ENCODE assay signal across 9 mouse cellular contexts in genomic region chr8:45001577-45002197, GRCm38 (mm10).
DNase-seq lines count a peak whose midpoint lies in the region; ATAC-seq and TF ChIP-seq lines count a peak whose summit lies in the region.
"Had no signal": no experiment of that assay in that cellular context is flagged by ENCODE, and none has a peak within 500 bp of the region (broad histone marks: within the 10 kb centered on the region; RNA-seq: fewer than 3 reads in every experiment).

No protein-coding gene starts in this region.

- no peak for TF ChIP-seq CTCF in lung, postnatal 0 days (IDR thresholded peaks at IDR 0.05)

- no peak for TF ChIP-seq EP300 in lung, postnatal 0 days (IDR thresholded peaks at IDR 0.05)

- peaks cover 17% of the 10 kb centered on the region; the same call in 1 of the 2 replicates for H3K4me1 ChIP-seq in lung, postnatal 0 days (ENCODE audit: insufficient read depth, low read depth, low read length)

- H3K4me3 ChIP-seq in lung, postnatal 0 days (ENCODE audit: low read depth, low read length): no peak overlapping the region
- H3K4me3 ChIP-seq: neural tube, embryonic 13.5 days had no signal

- H3K9me3 ChIP-seq in lung, postnatal 0 days (ENCODE audit: low read length): no peaks in the 10 kb centered on the region
- H3K9me3 ChIP-seq: neural tube, embryonic 13.5 days had no signal

- H3K27ac ChIP-seq in lung, postnatal 0 days (ENCODE audit: low read length): peak overlapping the region; percentile 4; the same call in 1 of the 2 replicates
- H3K27ac ChIP-seq: neural tube, embryonic 13.5 days had no signal

- H3K27me3 ChIP-seq in lung, postnatal 0 days (replicated peaks; ENCODE audit: insufficient read depth, low read length): no peaks in the 10 kb centered on the region
- H3K27me3 ChIP-seq: neural tube, embryonic 13.5 days had no signal

- H3K9ac ChIP-seq in lung, postnatal 0 days (replicated peaks; ENCODE audit: low read depth): no peak overlapping the region
- H3K9ac ChIP-seq: neural tube, embryonic 13.5 days had no signal

- peak; percentile 62 for ATAC-seq in lung, postnatal 0 days

- DNase-seq in cerebellum, adult 9-11 months: peak; percentile 8
- DNase-seq in cerebellum, postnatal 10 days: no peak
- peak; percentile 77 for DNase-seq in embryo, embryonic 10.5 days (ENCODE audit: low spot score)
- peak; percentile 64 to 68 for DNase-seq in heart, postnatal 10 days
- DNase-seq in lung, postnatal 0 days (ENCODE audit: low spot score): peak; percentile 64
- DNase-seq in frontal cortex, postnatal 36 days (ENCODE audit: low spot score in 2 of 2): no peak
- DNase-seq in right cerebral cortex, postnatal 10 days (ENCODE audit: low spot score in 2 of 2): no peak
- DNase-seq in thymus, postnatal 10 days (ENCODE audit: low spot score in 2 of 2): no peak

- intact Hi-C loops in heart, postnatal 10 days (cut with DNase I): no loop called here

- H3K4me2 ChIP-seq in lung, postnatal 0 days (replicated peaks; ENCODE audit: low read depth, low read length): no peak overlapping the region
- H3K4me2 ChIP-seq: neural tube, embryonic 13.5 days had no signal

- 59% methylated on average over 8 of the region's 8 CpGs for WGBS in lung, postnatal 0 days

- no peaks in the 10 kb centered on the region for H3K36me3 ChIP-seq in lung, postnatal 0 days (ENCODE audit: insufficient read depth, low read length)
- H3K36me3 ChIP-seq: neural tube, embryonic 13.5 days had no signal

Comparison
In these comparisons a context has a peak if more than half of its experiments do, and no peak if none do; other contexts are left out.
1. DNase-seq: peak in cerebellum, adult 9-11 months (single experiment), embryo, embryonic 10.5 days (single experiment), heart, postnatal 10 days (2 of 2) and lung, postnatal 0 days (single experiment); none in cerebellum, postnatal 10 days (0 of 2), frontal cortex, postnatal 36 days (0 of 2), right cerebral cortex, postnatal 10 days (0 of 2) and thymus, postnatal 10 days (0 of 2).